Mouse (Mus musculus) cerebellum, adult 2 months (tissue): ENCODE measurements around the gene Smtnl2. TPM values are rescaled to one million over a fixed set of nuclear protein-coding genes. Genes with fewer than 3 reads are reported as not detected.
"Not testable (repeated sequence)": the region's sequence is repeated elsewhere in the genome, so short reads cannot be mapped to it uniquely, and the experiment has no call there.

Experiments used
- DNase-seq, 2 experiments: peaks; one replicate each; pipeline ENCODE4 v3.0.0; 2021
- H3K27ac ChIP-seq: fragments of 200-500 bp; 2 replicates; pipeline ENCODE4 v1.5.1; 2012; ENCODE audit warnings: low read length, control low read depth, inconsistent platforms; ENCODE audit not compliant: insufficient read depth
- H3K27me3 ChIP-seq: fragments of 200-500 bp; 2 replicates; pipeline ENCODE4 v1.6.1; 2012; ENCODE audit warnings: inconsistent platforms, mild to moderate bottlenecking, low read length, moderate library complexity; ENCODE audit not compliant: control insufficient read depth, insufficient read depth
- H3K4me1 ChIP-seq: fragments of 200-500 bp; 2 replicates; pipeline ENCODE4 v1.6.1; 2011; ENCODE audit warnings: low read length; ENCODE audit not compliant: control insufficient read depth, insufficient read depth
- H3K4me3 ChIP-seq: fragments of 200-500 bp; replicated peaks from 2 replicates; pipeline ENCODE3; 2011; ENCODE audit warnings: mild to moderate bottlenecking, low read depth, low read length, control low read depth; ENCODE audit not compliant: insufficient read depth
- CTCF ChIP-seq: fragments of 200-500 bp; IDR thresholded peaks from 2 replicates; pipeline ENCODE4 v1.5.1; 2011; ENCODE audit warnings: low read depth, mild to moderate bottlenecking, control low read depth, low read length, moderate library complexity, borderline replicate concordance; ENCODE audit not compliant: insufficient read depth
- POLR2A ChIP-seq: fragments of 200-500 bp; IDR thresholded peaks from 2 replicates; pipeline ENCODE4 v1.6.1; 2011; ENCODE audit warnings: low read length, control low read depth, borderline replicate concordance; ENCODE audit not compliant: insufficient read depth
- WGBS: fragments of 180-500 bp; shearing (Covaris S2); methylation state at CpG from one replicate; pipeline ENCODE4 v1.1.7; 2018; 5-methylcytosine and 5-hydroxymethylcytosine counted together
- polyA plus RNA-seq: library from polyadenylated mRNA; depleted of rRNA; stranded (reverse); fragments of >200 nt; gene quantifications from 2 replicates; pipeline ENCODE4 v1.2.3, GENCODE M21; 2012; rRNA removed

The Smtnl2 gene
- polyA plus RNA-seq, 1 experiment: 1.6 TPM

DNA sequence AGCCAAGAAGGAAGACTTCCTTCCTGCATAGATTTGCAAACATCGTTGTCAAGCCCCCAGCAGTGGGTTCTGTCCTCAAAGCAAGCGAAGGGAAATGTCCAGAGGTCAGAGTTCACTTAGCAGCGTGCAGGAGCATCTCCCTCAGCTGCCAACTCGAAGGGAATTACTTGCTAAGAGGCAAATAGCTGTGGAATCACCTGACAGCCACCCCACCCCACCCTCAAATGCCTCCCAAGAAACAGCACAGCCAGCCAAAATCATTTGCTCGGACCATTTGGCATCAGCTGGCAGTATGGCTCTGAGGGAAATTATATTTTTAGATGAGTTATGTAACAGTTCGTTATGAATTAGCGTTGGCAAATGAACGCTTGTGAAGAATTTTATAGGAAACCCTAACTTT lies 62.5 kb downstream of the Smtnl2 start:
- TF ChIP-seq CTCF (no peak), POLR2A (no peak)
- peak; percentile 63 to 83 for DNase-seq
- WGBS: 11% methylated on average over 8 of the region's 8 CpGs
- Histone ChIP-seq H3K27me3 (no peaks in the 10 kb centered on the region), H3K27ac (no peak overlapping the region), H3K4me1 (peaks cover 12% of the 10 kb centered on the region), H3K4me3 (no peak overlapping the region)

DNA sequence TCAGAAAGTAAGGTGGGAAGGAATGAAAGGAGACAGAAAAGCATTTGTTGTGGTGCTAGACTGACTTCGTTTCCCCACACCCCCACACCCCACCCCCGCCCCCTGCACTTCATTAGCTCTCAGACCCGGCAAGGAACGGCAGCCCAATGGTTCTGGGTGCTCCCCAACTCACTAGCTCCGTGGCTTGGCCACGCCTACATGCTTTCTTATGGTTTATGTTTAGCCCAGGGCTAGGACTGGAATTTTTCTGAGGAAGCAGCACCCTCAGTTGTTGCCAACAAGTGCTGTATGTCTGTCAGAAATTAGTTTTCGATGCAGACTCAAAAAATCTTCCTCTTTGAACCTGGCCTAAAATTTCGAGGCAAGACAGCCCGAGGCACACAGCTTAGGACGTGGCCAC lies 63.0 kb downstream of the Smtnl2 start:
- Histone ChIP-seq H3K27ac (no peak overlapping the region), H3K4me3 (no peak overlapping the region), H3K4me1 (peaks cover 12% of the 10 kb centered on the region), H3K27me3 (no peaks in the 10 kb centered on the region)
- 48% methylated on average over 10 of the region's 10 CpGs for WGBS
- TF ChIP-seq CTCF (no peak), POLR2A (no peak)
- no peak for DNase-seq

DNA sequence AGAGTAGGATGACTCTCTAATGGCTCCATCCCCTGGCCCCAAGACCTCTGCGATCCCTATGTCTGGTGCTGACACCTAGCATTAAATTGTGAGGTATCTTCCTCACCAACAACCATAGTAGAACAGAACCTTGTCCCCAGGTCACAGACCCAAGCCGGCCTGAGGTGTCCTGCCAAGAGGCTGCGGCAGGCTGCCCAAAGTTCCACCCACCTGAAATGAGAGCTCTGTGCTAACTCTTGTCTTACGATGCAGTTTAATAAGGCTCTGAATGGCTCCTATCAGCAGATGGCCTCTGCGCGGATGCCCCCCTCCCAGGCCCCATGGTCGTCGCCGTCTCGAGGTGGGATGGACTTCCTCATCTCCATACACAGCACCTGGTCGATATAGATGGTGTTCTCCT lies 67.0 kb downstream of the Smtnl2 start:
- no peak overlapping the region for H3K27ac ChIP-seq

DNA sequence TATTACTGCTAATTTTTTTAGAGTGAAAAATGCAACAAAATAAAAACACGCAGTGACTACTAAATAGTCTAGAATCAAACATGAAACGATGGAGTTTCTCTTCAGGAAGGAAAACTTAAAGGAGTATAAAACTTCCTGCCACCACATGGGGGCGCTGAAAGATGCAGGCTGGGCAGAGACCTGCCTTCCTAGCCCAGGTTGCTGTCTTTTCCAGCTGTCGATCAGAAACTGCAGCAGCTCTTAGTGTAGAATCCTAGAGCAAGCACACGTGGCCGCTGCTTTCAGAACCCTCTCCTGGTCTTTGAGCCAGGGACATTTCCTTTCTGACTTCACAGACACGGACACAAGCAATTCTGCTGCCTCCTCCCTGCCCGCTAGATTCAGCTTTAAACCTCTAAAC lies 67.6 kb downstream of the Smtnl2 start:
- TF ChIP-seq POLR2A (no peak), CTCF (peak; percentile 36)
- Histone ChIP-seq H3K4me3 (no peak overlapping the region), H3K27ac (no peak overlapping the region), H3K4me1 (peaks cover 7% of the 10 kb centered on the region; the same call in 1 of the 2 replicates), H3K27me3 (no peaks in the 10 kb centered on the region)
- WGBS: 58% methylated on average over 8 of the region's 8 CpGs
- DNase-seq: no peak

More for the DNA sequence above, 67.0 kb downstream of the Smtnl2 start:
- no peak for DNase-seq
- TF ChIP-seq CTCF (no peak), POLR2A (no peak)
- WGBS: 92% methylated on average over 11 of the region's 11 CpGs
- H3K27me3 ChIP-seq: no peaks in the 10 kb centered on the region
- H3K4me3 ChIP-seq: no peak overlapping the region
- H3K4me1 ChIP-seq: peaks cover 9% of the 10 kb centered on the region; the same call in 1 of the 2 replicates

DNA sequence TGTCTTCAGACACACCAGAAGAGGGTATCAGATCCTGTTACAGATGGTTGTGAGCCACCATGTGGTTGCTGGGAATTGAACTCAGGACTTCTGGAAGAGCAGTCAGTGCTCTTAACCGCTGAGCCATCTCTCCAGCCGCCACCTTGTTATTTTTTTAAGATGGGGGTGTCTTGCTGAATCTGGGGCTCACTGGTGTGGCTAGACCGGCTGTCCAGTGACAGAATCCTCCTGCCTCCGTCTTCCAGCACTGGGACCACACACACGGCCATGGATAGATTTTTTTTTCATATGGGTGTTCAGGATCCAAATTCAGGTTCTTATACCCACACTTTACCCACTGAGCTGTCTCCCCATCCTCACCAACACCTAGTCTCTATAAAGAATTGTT lies 68.3 kb downstream of the Smtnl2 start:
- not testable (repeated sequence) for H3K27me3 ChIP-seq, H3K4me3 ChIP-seq, H3K4me1 ChIP-seq, H3K27ac ChIP-seq, DNase-seq
- WGBS: 91% methylated on average over 5 of the region's 5 CpGs

DNA sequence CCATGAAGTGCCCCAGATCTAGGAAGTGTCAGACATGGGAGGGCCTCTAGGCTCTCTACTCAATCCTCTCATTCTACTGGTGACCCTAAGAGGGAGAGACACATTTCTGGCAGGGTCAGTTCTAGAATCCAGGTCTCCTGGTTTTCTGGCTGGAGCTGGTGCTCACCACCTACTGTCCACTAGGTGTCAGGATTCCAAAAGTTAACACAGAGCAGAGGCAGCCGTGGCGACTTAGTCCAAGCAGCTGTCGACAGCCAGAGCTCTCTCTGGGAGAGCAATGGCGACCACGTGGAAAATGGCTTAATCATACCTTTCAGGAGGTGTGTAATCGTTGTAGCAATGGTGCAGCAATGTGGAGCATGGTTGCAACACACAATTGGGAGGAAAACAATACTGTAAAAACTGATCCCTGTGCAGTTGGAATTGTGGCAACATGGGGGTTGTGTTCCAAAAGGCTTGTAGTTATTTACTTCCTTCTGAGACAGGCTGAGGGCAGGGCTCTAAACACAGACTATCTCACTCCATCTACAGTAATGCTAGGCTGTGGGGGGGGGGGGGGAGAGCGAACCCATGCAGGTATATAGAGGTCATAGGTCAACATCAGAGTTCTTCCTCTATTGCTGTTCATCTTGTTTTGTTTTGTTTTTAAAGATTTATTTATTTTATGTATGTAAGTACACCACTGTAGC lies 68.8 kb downstream of the Smtnl2 start:
- no peak overlapping the region for H3K27ac ChIP-seq
- no peaks in the 10 kb centered on the region for H3K27me3 ChIP-seq
- H3K4me1 ChIP-seq: no peaks in the 10 kb centered on the region
- H3K4me3 ChIP-seq: no peak overlapping the region
- TF ChIP-seq CTCF (peak; percentile 77), POLR2A (no peak)
- peak; percentile 57 to 58 for DNase-seq
- 13% methylated on average over 7 of the region's 7 CpGs for WGBS

DNA sequence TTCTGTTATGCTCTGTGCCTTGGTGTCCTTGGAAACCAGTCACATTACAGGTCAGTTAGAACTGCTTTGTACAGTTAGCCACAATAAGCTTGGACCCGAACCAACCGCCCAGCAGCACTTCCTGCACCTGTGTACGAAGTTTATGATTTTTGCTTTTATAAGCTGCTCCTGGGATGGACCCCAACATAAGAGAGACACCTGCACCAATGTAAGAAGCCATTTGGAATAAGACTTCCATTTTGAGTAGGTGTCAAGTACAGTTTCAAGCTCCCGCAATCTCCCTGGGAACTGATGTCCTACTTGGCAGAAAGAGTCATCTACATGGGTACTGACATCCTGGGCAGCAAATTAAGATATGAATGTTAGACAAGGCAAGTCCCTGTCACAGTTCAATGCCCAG lies 71.8 kb downstream of the Smtnl2 start:
- TF ChIP-seq POLR2A: no peak
- TF ChIP-seq CTCF: no peak
- DNase-seq: no peak
- H3K27ac ChIP-seq: no peak overlapping the region
- no peak overlapping the region for H3K4me3 ChIP-seq
- no peaks in the 10 kb centered on the region for H3K4me1 ChIP-seq
- H3K27me3 ChIP-seq: no peaks in the 10 kb centered on the region
- 46% methylated on average over 4 of the region's 4 CpGs for WGBS

Other genes starting within 250 kb of the Smtnl2 start
- gene Gm43951, start 204.9 kb downstream of the Smtnl2 start, polyA plus RNA-seq: 2.8 and 3.1 TPM in 2 replicates
- gene 4933427D14Rik, start 204.3 kb downstream of the Smtnl2 start, polyA plus RNA-seq: 19.4 and 19.8 TPM in 2 replicates
- gene Txndc17, start 204.2 kb downstream of the Smtnl2 start, polyA plus RNA-seq: 51.4 and 62.2 TPM in 2 replicates
- gene Med31, start 196.1 kb downstream of the Smtnl2 start, polyA plus RNA-seq: 28.5 and 31.7 TPM in 2 replicates
- 9.6 TPM in 2 replicates for gene Slc13a5, start 144.5 kb downstream of the Smtnl2 start, polyA plus RNA-seq
- gene Xaf1, start 110.1 kb downstream of the Smtnl2 start, polyA plus RNA-seq: 12.2 and 13.6 TPM in 2 replicates
- not detected in 2 replicates for gene Fbxo39, start 97.3 kb downstream of the Smtnl2 start, polyA plus RNA-seq
- 1.1 and 2.3 TPM in 2 replicates for gene Tekt1, start 49.3 kb downstream of the Smtnl2 start, polyA plus RNA-seq
- 0.14 and 0.15 TPM in 2 replicates for gene Ggt6, start 23.8 kb upstream of the Smtnl2 start, polyA plus RNA-seq
- 52.5 and 61.3 TPM in 2 replicates for gene Mybbp1a, start 29.6 kb upstream of the Smtnl2 start, polyA plus RNA-seq
- gene Spns2, start 78.2 kb upstream of the Smtnl2 start, polyA plus RNA-seq: 55.3 and 59.5 TPM in 2 replicates
- gene Spns3, start 138.8 kb upstream of the Smtnl2 start, polyA plus RNA-seq: 0.63 and 0.84 TPM in 2 replicates
- 41.3 and 44.5 TPM in 2 replicates for gene Ube2g1, start 195.6 kb upstream of the Smtnl2 start, polyA plus RNA-seq